Mouse (Mus musculus) heart, adult 2 months (tissue): Measurements from ENCODE around the gene Slco3a1.
A peak's percentile ranks its signal among the peaks of the same experiment; 100 is the strongest.

Source experiments
- CTCF ChIP-seq: fragments of 200-600 bp; IDR thresholded peaks from 2 replicates; pipeline ENCODE4 v1.8.1; 2022; ENCODE audit warnings: antibody characterized with exemption, mild to moderate bottlenecking, moderate library complexity
- EP300 ChIP-seq: fragments of 200-500 bp; IDR thresholded peaks from 2 replicates; pipeline ENCODE4 v1.6.1; 2011; ENCODE audit warnings: low read depth, low read length, control low read depth; ENCODE audit not compliant: insufficient read depth
- POLR2A ChIP-seq: fragments of 200-500 bp; IDR thresholded peaks from 2 replicates; pipeline ENCODE4 v1.6.1; 2011; ENCODE audit warnings: mild to moderate bottlenecking, low read depth, low read length, control low read depth; ENCODE audit not compliant: insufficient read depth

- TF ChIP-seq POLR2A (no peak), CTCF (no peak), EP300 (peak; percentile 31; the same call in 1 of the 2 replicates)
Measured at GRCm38 (mm10) chr7:74458475-74459221, 95.9 kb downstream of the Slco3a1 start.
